Mouse (Mus musculus) cerebellum, adult 2 months (tissue): Measurements from ENCODE around the gene Gm14410. TPM values are rescaled to one million over a fixed set of nuclear protein-coding genes. Genes with fewer than 3 reads are reported as not detected.
"Not testable (repeated sequence)": the region's sequence is repeated elsewhere in the genome, so short reads cannot be mapped to it uniquely, and the experiment has no call there.

Experiments
- DNase-seq, 2 experiments: peaks; one replicate each; pipeline ENCODE4 v3.0.0; 2021
- H3K27ac ChIP-seq: fragments of 200-500 bp; 2 replicates; pipeline ENCODE4 v1.5.1; 2012; ENCODE audit warnings: low read length, control low read depth, inconsistent platforms; ENCODE audit not compliant: insufficient read depth
- H3K27me3 ChIP-seq: fragments of 200-500 bp; 2 replicates; pipeline ENCODE4 v1.6.1; 2012; ENCODE audit warnings: inconsistent platforms, mild to moderate bottlenecking, low read length, moderate library complexity; ENCODE audit not compliant: control insufficient read depth, insufficient read depth
- H3K4me1 ChIP-seq: fragments of 200-500 bp; 2 replicates; pipeline ENCODE4 v1.6.1; 2011; ENCODE audit warnings: low read length; ENCODE audit not compliant: control insufficient read depth, insufficient read depth
- H3K4me3 ChIP-seq: fragments of 200-500 bp; replicated peaks from 2 replicates; pipeline ENCODE3; 2011; ENCODE audit warnings: mild to moderate bottlenecking, low read depth, low read length, control low read depth; ENCODE audit not compliant: insufficient read depth
- WGBS: fragments of 180-500 bp; shearing (Covaris S2); methylation state at CpG from one replicate; pipeline ENCODE4 v1.1.7; 2018; 5-methylcytosine and 5-hydroxymethylcytosine counted together
- polyA plus RNA-seq: library from polyadenylated mRNA; depleted of rRNA; stranded (reverse); fragments of >200 nt; gene quantifications from 2 replicates; pipeline ENCODE4 v1.2.3, GENCODE M21; 2012; rRNA removed

The Gm14410 gene
- polyA plus RNA-seq, result 58.4 and 60.6 TPM in 2 replicates

- not testable (repeated sequence) for H3K27me3 ChIP-seq, H3K27ac ChIP-seq, H3K4me1 ChIP-seq, H3K4me3 ChIP-seq
- peak; percentile 81 to 92 for DNase-seq
- WGBS, result 2% methylated on average over 6 of the region's 6 CpGs
These were observed at the start of gene Gm14410 for GRCm38 (mm10) chr2:177206341-177206740. TSS of gene Gm14410 (minus strand) at chr2:177206421.

- H3K4me1 ChIP-seq, DNase-seq, H3K4me3 ChIP-seq, H3K27me3 ChIP-seq, H3K27ac ChIP-seq: not testable (repeated sequence)
- 92% methylated on average over 2 of the region's 2 CpGs for WGBS
These were observed 41.2 kb upstream of the Gm14410 start for GRCm38 (mm10) chr2:177247449-177247848.

- not testable (repeated sequence) for H3K4me1 ChIP-seq, H3K27me3 ChIP-seq, DNase-seq, H3K4me3 ChIP-seq, H3K27ac ChIP-seq
- WGBS, result 29% methylated on average over 2 of the region's 2 CpGs
These were observed 24.2 kb upstream of the Gm14410 start for GRCm38 (mm10) chr2:177230461-177230860.

GRCm38 (mm10) chr2:177172749-177173148 lies 33.5 kb downstream of the Gm14410 start:
- not testable (repeated sequence) for H3K27ac ChIP-seq, H3K27me3 ChIP-seq, H3K4me1 ChIP-seq, H3K4me3 ChIP-seq, DNase-seq
- 90% methylated on average over 5 of the region's 5 CpGs for WGBS

Other genes starting within 250 kb of the Gm14410 start
- 10.8 and 12.1 TPM in 2 replicates for gene Gm14419, start 205.5 kb downstream of the Gm14410 start, polyA plus RNA-seq
- not detected in 2 replicates for gene Gm14401, start 132.1 kb downstream of the Gm14410 start, polyA plus RNA-seq
- 0.20 TPM in 1 of 2 replicates, not detected in the other for gene Gm14409, start 60.6 kb upstream of the Gm14410 start, polyA plus RNA-seq
- gene Gm14412, start 117.9 kb upstream of the Gm14410 start, polyA plus RNA-seq, result 2.2 and 2.5 TPM in 2 replicates
- 13.3 and 13.8 TPM in 2 replicates for gene Gm14418, start 191.9 kb upstream of the Gm14410 start, polyA plus RNA-seq